In genomic region chr2:34976945-34977658, GRCm38 (mm10) we compare ENCODE assay signal across 13 mouse cellular contexts. TPM values are rescaled to one million over a fixed set of nuclear protein-coding genes. Genes with fewer than 3 reads are reported as not detected.
DNase-seq lines count a peak whose midpoint lies in the region; ATAC-seq and TF ChIP-seq lines count a peak whose summit lies in the region.
"Had no signal": no experiment of that assay in that cellular context is flagged by ENCODE, and none has a peak within 500 bp of the region (broad histone marks: within the 10 kb centered on the region; RNA-seq: fewer than 3 reads in every experiment).

No protein-coding gene starts in this region.

- WGBS in thymus, adult 2 months = 36% methylated on average over 8 of the region's 8 CpGs
- WGBS in forebrain, embryonic 16.5 days = 86% methylated on average over 8 of the region's 8 CpGs

- H3K9ac ChIP-seq in forebrain, embryonic 16.5 days (replicated peaks; ENCODE audit: low read depth, low read length) = no peak overlapping the region
- H3K9ac ChIP-seq: embryonic facial prominence, embryonic 15.5 days; lung, embryonic 15.5 days; neural tube, embryonic 15.5 days had no signal

- H3K36me3 ChIP-seq in thymus, adult 2 months (ENCODE audit: control insufficient read depth, insufficient read depth, low read length) = no peaks in the 10 kb centered on the region
- no peaks in the 10 kb centered on the region for H3K36me3 ChIP-seq in forebrain, embryonic 16.5 days (ENCODE audit: control insufficient read depth, insufficient read depth)
- H3K36me3 ChIP-seq: embryonic facial prominence, embryonic 15.5 days; lung, embryonic 15.5 days; neural tube, embryonic 15.5 days had no signal

- no peaks in the 10 kb centered on the region for H3K27me3 ChIP-seq in thymus, adult 2 months (ENCODE audit: control insufficient read depth, insufficient read depth, low read length)
- H3K27me3 ChIP-seq in forebrain, embryonic 16.5 days (replicated peaks; ENCODE audit: control insufficient read depth, insufficient read depth, low read length) = no peaks in the 10 kb centered on the region
- H3K27me3 ChIP-seq: embryonic facial prominence, embryonic 15.5 days; lung, embryonic 15.5 days; neural tube, embryonic 15.5 days had no signal

- H3K9me3 ChIP-seq in forebrain, embryonic 16.5 days (ENCODE audit: control insufficient read depth, low read length) = no peaks in the 10 kb centered on the region
- H3K9me3 ChIP-seq: embryonic facial prominence, embryonic 15.5 days; lung, embryonic 15.5 days; neural tube, embryonic 15.5 days had no signal

- peak; percentile 34 for DNase-seq in thymus, adult 2 months
- DNase-seq in thymus, adult 18-20 months = no peak
- DNase-seq in c-Kit-positive CD71-positive TER-119-negative erythroid progenitor cells, embryonic 14.5 days (ENCODE audit: low read depth) = peak; percentile 14
- no peak for DNase-seq in gastrocnemius, postnatal 4 days (ENCODE audit: low spot score in 2 of 2)
- no peak for DNase-seq in urinary bladder, postnatal 14 days (ENCODE audit: low spot score)
- DNase-seq: cerebellum, adult 18-20 months; kidney, adult 11 months had no signal

- H3K27ac ChIP-seq in thymus, adult 2 months (ENCODE audit: control insufficient read depth, insufficient read depth, low read length) = peak overlapping the region; percentile 79
- no peak overlapping the region for H3K27ac ChIP-seq in forebrain, embryonic 16.5 days (ENCODE audit: low read length)
- H3K27ac ChIP-seq: embryonic facial prominence, embryonic 15.5 days; heart, adult 2 months; lung, embryonic 15.5 days; neural tube, embryonic 15.5 days had no signal

- ATAC-seq in megakaryocyte, adult 5-6 weeks (ENCODE audit: poor library complexity, severe bottlenecking) = peak; percentile 81
- ATAC-seq in forebrain, embryonic 16.5 days = no peak

- no peak for TF ChIP-seq POLR2A in thymus, adult 2 months (IDR thresholded peaks at IDR 0.05; ENCODE audit: control insufficient read depth, extremely low read depth, insufficient read depth, low read length, poor library complexity)

- H3K4me3 ChIP-seq in thymus, adult 2 months (ENCODE audit: control insufficient read depth, insufficient read depth, low read length) = no peak overlapping the region
- H3K4me3 ChIP-seq in forebrain, embryonic 16.5 days (replicated peaks; ENCODE audit: low read length) = no peak overlapping the region
- H3K4me3 ChIP-seq: embryonic facial prominence, embryonic 15.5 days; heart, adult 2 months; lung, embryonic 15.5 days; neural tube, embryonic 15.5 days had no signal

- H3K4me2 ChIP-seq in forebrain, embryonic 16.5 days (ENCODE audit: low read length) = no peak overlapping the region
- H3K4me2 ChIP-seq: embryonic facial prominence, embryonic 15.5 days; lung, embryonic 15.5 days; neural tube, embryonic 15.5 days had no signal

- no peak for TF ChIP-seq CTCF in thymus, adult 2 months (IDR thresholded peaks at IDR 0.05; ENCODE audit: borderline replicate concordance, control insufficient read depth, extremely low read depth, insufficient read depth, low read length, poor library complexity)

- peaks cover 34% of the 10 kb centered on the region for H3K4me1 ChIP-seq in thymus, adult 2 months (replicated peaks; ENCODE audit: control insufficient read depth, insufficient read depth, low read length)
- H3K4me1 ChIP-seq in forebrain, embryonic 16.5 days (replicated peaks; ENCODE audit: control insufficient read depth, insufficient read depth, low read length) = peaks cover 7% of the 10 kb centered on the region
- H3K4me1 ChIP-seq: lung, embryonic 15.5 days had no signal

RNA-seq across cellular contexts. Expression of gene Traf1, which starts 15.5 kb away (rescaled TPM):
- 76.7 and 80.4 TPM in 2 replicates for polyA plus RNA-seq in thymus, adult 2 months (2012; rRNA removed)
- 1.5 and 3.1 TPM in 2 replicates for total RNA-seq in megakaryocyte, adult 5-6 weeks (2015)
- 2.5 and 3.2 TPM in 2 replicates for total RNA-seq in megakaryocyte, adult 5-6 weeks (2017)
- 1 to 10 TPM; 1.7 to 3.5 TPM for total RNA-seq in gastrocnemius, postnatal 4 days (2021)
- polyA plus RNA-seq in forebrain, embryonic 16.5 days (2015; fragmentation: Nextera tagmentation; extraction: Ambion mirVana) = 1.3 and 1.8 TPM in 2 replicates

Comparison
In these comparisons a context has a peak if more than half of its experiments do, and no peak if none do; other contexts are left out.
1. DNase-seq: peak in thymus, adult 2 months (single experiment) and c-Kit-positive CD71-positive TER-119-negative erythroid progenitor cells, embryonic 14.5 days (single experiment); none in thymus, adult 18-20 months (0 of 2), gastrocnemius, postnatal 4 days (0 of 2) and urinary bladder, postnatal 14 days (single experiment).